Mouse (Mus musculus): ENCODE results near the gene Gm20867.
"Not testable (repeated sequence)": the region's sequence is repeated elsewhere in the genome, so short reads cannot be mapped to it uniquely, and the experiment has no call there.

The Gm20867 gene

DNA sequence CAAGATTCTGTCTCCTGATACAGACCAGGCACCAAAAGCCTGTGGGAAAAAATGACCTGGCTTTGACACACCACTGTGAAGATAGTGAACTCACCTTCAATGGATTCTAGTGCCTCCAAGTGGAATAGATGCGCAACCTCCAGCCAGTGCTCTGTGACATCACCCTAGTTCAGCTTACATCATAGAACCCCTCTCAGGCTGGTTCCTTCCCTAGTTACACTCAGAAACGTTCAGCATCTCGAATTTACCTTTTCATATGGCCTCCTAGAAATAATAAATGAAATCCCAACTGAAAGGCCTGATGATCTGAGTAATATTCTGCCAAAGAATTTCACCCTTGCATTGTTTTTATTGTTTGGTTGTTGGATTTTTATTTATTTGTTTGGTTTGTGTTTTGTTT, at the start of gene Gm20867:
Gene Gm20867 (minus strand): TSS at position 101 of the 400 bp plus-strand sequence.
- not testable (repeated sequence) for DNase-seq

Data from thymus, adult 18-20 months (tissue).